Mouse (Mus musculus) fat pad, adult 2 months (tissue): ENCODE measurements around the gene Mtch1.
"Not testable (repeated sequence)": the region's sequence is repeated elsewhere in the genome, so short reads cannot be mapped to it uniquely, and the experiment has no call there.

Experiments used
- DNase-seq: peaks from one replicate; pipeline ENCODE4 v3.0.0-alpha.2; 2011; ENCODE audit warnings: low read depth, low spot score; ENCODE audit errors: extremely low read depth

The Mtch1 gene

DNA sequence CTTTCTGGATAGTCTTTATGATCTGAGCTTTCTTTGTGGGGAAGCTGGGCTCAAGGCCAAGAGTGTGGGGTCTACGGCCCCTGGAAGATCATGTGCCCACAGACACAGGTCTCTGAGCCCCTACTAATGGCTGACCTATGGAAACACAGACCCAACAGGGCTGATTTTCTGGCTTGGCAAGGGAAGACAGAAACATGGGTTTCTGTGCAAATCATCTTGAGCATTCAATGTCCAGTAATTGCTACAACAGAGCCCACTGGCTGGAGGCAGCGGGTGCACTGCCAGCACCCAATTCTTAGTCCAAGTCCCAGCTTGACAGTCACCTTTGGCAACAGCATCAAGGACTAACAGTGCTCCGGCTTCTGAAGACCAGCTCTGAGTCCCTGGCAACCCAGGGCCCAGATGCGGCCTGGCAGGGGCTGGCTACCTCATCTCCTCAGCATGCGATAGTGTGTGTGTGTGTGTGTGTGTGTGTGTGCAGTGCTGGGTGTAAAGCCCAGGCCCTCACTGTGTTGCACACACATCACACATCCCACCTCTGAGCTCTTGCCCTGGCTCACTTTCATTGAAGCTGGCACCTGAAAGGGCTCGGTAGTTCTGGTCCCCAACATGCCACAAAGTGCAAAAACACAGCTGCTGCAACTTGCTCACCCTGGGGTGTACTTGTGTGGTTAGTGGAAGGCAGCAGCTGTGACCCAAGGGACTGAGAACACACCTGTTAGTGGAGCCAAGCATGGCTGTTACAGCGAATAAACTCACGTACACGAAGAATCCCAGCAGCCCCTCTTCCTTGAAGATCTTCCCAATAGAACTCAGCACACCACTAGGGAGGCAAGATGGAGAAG, 9.5 kb downstream of the Mtch1 start:
- no peak for DNase-seq

DNA sequence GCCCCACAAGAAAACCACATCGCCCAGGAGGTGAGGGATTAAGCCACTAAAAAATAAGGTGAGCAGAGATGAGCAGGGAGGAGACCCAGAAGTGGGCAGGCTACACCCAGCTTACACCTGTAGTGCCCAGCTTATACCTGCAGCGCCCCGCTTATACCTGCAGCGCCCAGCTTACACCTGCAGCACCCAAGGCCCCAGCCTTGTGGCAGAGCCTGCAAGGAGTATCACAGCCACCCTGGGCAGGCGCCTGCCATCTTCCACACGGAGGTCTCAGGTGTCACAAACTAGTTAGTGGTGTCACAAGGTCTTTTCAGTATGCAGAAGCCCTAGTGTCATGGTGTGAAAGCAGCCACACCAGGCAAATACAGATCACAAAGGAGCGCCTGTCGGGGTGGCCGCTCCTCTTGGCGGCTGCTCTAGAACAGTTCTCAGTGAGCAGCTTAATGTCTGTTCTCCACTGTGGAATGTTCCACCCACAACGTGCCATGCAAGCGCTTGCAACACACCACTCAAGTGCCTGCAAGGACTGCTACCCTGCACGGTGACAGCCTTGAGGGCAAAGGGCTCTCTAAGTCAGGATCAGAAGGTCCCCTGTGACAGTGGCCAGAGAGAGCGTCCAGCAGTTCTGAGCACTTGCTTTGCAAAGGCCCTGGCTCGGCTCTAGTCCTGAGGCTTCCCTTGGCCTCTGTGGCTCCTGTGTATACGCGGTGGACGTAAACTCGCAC, 11.3 kb downstream of the Mtch1 start:
- DNase-seq, result no peak

DNA sequence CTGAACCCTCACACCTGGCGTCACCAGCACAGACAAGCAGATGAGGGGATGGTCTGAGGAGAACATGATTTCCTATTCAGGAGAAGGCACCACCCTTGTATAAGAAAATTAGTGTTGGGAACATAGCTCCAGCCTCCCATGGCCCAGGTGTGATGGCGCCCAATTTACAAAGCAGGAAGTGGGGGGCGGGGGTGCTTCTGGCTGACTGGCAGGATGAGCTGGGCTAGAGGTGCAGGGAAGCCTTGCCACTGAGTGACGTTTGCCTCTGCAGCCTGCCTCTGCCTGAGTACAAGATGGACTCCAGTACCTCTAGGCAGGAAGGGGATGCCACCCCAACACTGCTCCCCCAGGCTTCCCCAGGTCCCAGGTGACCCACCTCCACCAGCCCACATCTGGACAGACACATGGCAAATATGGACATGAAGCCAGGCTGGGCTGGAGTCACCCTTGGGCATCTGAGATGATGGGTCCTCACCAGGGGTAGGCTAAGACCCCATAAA, 15.5 kb downstream of the Mtch1 start:
- DNase-seq, result no peak

DNA sequence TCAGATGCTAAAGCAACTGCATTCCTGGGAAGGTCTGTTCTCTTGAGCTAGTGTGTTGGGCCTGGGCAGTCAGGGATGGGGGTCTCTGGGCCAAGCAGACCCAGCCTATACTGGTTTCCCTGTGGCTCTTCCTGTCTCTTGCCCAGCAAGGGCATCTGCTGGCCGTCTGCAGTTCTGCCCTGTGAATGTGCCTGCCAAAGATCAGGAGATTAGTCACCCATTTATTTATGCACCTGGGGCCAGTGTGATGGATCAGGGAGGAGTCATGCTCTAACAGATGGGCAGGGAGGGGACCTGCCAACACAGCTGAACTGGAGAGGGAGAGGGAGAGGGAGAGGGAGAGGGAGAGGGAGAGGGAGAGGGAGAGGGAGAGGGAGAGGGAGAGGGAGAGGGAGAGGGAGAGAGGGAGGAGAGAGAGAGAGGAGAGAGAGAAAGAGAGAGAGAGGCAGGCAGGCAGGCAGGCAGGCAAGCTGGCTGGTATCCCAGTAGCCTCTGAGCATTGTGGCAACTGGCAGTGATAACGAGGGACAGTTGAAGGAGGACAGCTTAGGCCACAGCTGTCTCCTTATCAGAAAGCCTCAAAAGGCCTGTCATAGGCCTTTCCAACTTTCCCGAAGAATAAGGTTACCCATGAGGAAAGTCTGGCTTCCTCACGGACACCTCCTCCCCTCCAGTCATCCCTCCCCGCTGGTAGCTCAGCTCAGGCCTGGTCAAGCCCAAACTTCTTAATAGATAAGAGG, 16.9 kb downstream of the Mtch1 start:
- peak; percentile 34 for DNase-seq

DNA sequence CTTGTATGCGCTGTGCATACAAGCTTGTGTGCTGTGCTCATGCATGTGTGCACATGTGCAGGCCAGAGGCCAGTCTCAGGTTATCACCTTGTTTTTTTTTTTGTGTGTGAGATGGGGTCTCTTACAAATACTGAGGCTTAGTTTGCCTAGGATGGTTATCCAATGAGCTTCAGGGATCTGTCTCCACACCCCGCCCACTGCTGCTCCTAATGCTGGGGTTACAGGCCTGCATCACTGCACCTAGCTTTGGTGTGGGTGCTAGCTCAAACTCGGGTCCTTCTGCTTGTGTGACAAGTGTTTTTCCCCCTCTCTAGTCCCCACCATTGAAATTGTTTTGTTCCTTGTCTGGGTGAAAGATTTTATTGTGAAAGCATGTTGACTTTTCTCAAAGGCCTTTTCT, 17.5 kb downstream of the Mtch1 start:
- DNase-seq, result no peak

DNA sequence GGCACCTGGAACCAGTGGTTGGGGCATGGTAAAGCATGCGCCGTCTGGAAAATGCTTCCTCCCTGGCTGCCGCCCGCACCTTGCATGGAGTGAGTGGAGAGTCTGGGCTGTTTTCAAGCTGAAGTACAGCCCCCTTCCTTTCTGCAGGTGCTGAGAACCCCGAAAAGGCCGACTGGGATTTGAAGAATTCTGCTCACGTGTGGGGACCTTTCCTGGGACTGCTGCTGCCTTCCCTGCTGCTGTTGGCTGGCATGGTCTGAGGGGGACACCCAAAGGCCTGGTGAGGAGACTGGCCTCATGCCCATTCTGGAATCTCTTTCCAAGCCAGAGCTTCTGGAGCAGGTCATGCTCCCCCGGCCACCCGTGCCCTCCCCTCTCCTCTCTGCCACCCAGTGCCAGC, 20.0 kb downstream of the Mtch1 start:
- no peak for DNase-seq

DNA sequence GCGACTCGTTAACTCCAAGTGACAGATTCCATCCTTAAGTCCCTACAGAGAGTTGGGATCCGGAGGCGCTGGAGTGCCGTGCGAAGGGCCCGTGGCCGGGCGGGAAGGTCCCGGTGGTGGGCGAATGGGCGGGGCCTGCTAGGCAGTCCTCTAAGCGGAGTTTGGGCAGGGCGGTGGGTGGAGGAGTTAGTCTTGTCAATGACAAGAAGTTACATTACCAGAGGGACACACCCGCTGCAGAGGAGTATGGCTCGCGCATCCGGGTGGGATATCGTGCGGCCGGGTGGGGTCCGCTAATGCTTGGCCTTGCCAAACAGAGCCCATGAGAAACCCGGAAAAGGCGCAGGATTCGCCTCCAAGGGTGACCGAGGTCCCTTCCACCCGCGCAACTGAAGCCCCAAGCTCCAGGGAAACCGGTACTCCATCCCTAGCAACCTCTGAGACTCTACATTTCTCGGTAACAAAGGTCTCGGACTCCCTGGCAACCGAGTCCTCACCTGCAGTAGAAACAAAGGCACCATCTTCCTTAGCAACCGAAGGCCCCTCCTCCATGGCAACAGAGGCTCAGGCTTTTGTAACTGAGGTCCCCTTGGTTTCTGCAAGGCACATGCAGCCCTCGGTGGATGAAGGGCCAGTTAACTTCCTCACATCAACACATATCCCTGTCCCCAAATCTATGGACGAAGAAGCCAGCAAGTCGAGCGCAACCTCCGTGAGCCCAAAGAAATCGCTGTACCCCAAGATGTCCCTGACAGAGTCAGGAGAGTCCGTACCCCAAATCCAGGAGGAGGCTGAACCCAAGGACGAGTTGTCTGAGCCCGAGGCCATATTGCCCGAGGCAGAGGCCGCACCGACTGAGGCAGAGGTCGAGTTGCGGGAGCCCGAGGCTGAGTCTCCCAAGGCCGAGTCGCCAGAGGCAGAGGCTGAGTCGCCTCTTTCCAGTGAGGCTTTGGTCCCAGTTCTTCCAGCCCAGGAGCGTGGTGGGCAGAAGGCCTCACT, 20.9 kb downstream of the Mtch1 start:
- DNase-seq, result no peak

DNA sequence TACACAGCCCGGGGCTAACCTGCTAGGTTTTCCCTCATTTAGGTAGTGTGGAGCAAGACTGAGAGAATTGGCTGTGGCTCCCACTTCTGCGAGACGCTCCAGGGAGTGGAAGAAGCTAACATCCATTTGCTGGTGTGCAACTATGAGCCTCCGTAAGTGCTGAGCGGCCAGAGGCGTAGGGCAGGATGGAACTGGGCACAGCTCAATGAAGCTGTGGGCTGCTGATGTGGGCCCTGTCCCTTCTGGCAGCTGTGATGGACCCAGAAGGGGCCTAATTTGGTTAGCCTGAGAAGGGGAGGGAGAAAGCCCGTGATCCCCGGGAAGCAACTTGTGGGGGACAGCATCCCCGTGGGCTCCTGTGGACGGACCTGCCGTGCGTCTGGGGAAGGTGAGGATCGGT, 21.9 kb downstream of the Mtch1 start:
- DNase-seq, result no peak

DNA sequence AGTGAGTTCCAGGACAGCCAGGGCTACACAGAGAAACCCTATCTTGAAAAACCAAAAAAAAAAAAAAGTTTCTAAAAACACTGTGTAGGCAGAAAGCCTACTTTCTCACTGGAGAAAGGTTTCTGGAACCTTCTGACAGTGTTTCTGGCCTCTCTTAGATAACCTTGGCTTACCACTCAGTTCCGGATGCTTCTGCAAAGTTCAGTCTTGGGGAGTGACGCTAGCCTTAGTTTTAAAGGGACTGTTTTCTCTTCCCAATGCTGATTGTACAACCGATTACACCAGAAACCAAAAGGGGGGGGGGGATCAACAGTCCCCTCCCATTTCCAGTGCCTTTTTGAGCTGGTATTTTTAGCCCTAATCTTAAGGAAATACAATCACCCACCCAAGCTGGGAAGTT, 24.1 kb downstream of the Mtch1 start:
- no peak for DNase-seq

DNA sequence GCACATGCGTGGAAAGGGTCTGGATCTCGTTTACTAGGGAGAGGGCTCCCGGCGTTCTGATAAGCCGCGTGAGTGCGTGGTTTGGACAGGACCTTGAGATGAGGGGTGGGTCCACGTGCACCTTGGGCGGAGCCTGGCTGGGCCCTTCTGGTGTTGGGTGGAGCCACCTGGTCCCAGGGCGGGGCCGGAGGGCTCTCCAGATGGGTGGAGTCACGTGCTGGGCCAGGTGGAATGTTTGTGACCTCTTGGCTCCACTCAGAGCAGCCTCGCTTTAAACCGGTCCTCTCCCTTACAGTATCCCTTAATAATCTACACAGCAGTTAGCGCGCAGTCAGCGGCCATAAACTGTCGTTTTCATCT, 25.2 kb downstream of the Mtch1 start:
- DNase-seq, result no peak

DNA sequence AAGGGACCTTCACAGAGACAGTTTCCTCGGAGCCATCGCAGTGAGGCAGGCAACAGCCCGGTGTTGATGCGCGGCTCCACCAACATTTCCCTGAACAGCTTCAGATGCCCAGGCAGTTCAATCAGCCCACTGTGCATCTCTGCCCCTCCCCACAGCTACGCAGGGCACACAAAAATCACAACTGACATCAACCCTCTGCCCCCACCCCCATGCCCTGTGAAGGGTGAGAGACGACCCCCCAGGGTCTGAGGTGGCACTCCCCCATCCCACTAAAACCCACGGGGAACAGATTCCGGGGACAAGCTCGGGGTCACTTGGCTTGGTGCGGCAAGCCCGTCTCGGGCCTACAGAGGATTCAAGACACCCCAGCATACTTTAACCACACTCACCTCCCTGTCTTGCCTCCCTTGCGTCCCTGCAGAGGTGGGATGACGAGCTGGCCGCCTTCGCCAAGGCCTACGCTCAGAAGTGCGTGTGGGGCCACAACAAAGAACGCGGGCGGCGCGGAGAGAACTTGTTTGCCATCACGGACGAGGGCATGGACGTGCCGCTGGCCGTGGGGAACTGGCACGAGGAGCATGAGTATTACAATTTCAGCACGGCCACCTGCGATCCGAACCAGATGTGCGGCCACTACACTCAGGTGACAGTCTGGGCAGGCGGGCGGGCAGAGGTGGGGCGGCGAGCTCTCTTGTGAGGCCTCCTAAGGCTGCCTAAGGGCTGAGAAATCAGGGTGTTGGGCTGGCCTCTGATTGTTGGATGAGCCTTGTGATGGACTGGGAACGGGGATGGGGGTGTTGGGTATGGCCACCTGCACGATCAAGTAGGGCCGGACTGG, 25.8 kb downstream of the Mtch1 start:
- no peak for DNase-seq

DNA sequence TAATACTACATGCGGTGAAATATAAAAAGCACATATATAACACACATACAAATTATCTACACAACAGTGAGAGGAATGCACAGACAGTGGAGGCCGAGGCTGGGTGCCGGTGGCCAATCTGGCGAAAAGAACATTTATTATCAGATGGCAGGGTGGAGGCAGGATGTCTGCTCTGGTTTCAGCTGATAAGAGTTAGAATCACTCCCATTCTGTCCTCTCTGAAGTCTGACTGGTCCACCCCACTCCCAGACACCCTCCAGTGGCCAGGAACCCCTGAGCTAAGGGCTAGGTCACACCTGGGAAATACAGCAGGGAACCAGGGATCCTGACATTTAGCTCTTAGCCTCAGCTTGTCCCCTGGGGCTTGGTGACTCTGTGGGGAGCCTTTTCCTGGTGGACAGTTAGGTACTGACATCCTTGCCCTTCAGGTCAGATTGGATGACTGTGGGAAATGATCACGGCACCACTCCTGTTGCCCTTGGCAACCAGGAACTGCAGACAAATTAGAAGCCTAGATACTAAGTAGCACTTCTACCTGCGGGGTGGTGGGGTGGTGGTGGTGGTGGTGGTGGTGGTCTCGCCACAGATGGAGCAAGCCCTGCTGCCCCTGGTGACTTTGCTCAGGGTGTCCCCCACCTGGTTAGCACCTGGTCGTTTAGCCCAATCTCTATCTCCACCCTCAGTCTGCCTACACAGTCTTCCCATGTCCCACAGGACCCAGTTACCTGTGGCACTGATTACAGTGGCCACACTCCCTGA, 27.7 kb downstream of the Mtch1 start:
- DNase-seq, result no peak

DNA sequence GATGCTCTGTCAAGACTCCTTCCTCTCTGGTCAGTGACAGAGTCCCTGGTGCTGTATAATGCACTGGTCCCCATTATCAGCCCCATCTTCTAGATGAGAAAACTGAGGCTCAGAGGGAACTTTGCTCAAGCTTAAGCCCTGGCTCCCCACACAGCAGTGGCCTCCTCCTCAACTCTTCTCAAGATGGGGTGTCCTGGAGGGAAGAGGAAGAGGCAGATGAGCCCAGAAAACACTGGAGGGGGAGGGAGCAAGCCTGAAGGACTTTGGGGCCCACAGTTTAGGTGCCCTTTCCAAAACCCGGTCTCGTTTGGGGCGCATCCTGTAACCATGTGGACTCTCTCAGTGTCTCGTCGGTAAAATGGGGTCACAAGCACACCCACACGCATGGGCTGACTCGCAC, 28.3 kb downstream of the Mtch1 start:
- DNase-seq, result no peak

DNA sequence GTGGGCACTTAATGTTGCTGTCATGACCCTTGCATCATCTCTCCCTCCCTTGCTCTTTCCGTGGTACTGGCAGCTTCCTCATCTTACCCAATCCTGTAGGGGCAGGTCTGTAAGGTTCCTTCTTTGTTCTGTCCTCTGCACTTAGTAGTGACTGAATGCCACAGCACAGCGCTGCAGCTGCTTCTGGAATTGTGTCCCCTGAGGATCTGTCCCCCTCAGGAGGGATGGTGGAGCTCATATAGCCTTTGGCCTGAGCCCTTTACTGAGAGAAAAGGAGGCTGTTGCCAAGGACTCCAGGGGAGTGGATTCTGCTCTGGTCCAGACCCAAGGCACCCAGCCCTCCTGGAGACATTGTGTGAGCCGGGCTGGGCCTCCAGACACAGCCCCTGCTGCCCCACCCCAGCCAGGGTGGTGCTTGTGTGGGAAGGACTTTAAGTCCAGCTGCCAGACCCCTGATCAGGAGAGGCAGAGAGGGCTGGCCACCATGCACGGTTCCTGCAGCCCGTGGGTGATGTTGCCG, 28.9 kb downstream of the Mtch1 start:
- no peak for DNase-seq

DNA sequence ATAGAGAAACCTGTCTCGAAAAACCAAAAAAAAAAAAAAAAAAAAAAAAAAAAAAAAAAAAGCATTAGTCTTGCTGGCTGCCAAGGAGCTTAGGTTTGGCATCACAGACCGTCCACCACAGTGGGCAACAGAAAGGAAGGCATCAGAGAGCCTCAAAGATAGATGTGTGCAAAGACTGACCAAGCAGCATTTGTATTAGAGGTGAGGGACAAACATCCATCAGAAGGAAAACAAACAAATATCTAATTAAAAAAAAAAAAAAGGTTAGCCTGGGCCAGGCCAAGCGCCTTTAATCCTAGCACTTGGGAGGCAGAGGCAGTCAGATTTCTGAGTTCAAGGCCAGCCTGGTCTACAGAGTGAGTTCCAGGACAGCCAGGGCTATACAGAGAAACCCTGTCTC, 30.4 kb downstream of the Mtch1 start, which contains the start of gene Pi16:
Pi16 (plus strand) TSS at position 301 of the 400 bp plus-strand sequence.
- not testable (repeated sequence) for DNase-seq

DNA sequence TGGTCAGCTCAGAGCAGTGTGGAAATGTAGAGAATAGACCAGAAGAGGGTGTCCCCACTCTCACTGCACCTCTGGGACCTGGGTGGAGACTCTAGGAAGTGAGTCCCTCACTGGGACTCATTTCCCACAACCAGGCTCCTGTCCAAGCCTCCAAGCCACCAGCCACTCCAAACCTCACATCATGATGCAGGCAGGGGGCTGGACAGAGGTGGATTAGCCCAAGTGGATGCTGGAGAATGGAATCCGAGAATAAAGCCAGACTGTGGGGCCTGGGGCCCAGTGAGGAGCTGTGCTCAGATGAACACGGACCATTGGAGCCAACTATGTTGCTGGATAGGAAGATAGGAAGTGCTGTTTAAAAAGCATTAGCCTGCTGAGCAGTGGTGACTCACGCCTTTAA, 30.8 kb downstream of the Mtch1 start:
- DNase-seq, result no peak

DNA sequence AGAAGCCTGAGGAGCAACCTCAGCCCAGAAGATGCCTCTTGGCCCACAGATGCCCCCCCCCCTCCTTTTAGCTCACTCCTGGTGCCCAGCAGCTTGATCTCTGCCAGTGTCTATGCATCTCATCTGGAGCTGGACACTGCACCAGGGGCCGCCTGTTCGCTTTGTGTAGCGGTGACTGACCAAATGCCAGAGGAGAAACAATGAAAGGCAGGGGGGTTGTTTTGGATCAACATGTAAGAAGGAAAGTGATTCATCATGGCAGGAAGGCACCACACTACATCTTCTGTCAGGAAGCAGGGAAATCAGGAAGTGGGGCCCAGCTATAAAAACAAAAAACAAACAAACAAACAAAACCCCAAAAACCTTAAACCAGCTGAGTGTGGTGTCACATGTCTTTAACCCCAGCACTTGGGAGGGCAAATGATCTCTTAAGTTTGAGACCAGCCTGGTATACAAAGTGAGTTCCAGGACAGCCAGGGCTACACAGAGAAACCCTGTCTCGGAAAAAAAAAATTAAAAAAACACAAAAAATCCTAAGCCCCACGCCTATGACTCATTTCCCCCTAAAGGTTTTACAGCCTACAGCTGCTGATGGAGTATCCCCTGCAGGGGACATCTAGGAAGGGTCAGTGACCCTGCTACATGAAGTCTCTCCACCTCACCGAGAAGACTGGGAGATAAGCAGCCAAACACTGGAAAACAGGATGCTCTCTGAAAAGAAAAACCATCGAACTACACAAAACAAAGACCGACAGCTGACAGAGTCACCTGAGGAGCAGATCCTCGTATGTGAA, 31.9 kb downstream of the Mtch1 start:
- no peak for DNase-seq

DNA sequence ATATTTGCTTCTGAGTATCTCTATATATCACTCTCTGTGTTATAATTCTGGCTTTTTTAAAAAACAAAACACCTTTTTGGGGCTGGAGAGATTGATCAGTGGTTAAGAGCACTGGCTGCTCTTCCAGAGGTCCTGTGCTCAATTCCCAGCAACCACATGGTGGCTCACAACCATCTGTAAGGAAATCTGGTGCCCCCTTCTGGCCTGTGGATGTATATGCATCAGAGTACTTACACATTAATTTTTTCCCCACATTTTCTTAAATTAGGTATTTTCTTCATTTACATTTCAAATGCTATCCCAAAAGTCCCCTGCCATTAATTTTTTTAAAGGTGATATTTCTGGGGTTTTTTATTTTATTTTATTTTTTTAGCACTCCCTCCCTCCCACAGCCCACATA, 34.4 kb downstream of the Mtch1 start:
- no peak for DNase-seq
